Mouse (Mus musculus) erythroid progenitor cell, adult 5-6 weeks (primary cell): Measurements from ENCODE around the gene Rpl4. TPM values are rescaled to one million over a fixed set of nuclear protein-coding genes. Genes with fewer than 3 reads are reported as not detected.
A peak's percentile ranks its signal among the peaks of the same experiment; 100 is the strongest.
"Not testable (repeated sequence)": the region's sequence is repeated elsewhere in the genome, so short reads cannot be mapped to it uniquely, and the experiment has no call there.

Experiments used
- ATAC-seq: replicated peaks from 2 replicates; pipeline ENCODE4 v1.8.0; 2016; ENCODE audit warnings: moderate number of reproducible peaks, mild to moderate bottlenecking, moderate TSS enrichment, inconsistent platforms; ENCODE audit not compliant: poor library complexity, low FRiP score, severe bottlenecking
- total RNA-seq, 2 experiments: library from RNA; stranded (forward) in 1 of 2; stranded (reverse) in 1 of 2; fragments of 150-400 nt in 1 of 2; fragments of 186-747, 209-891 nt in 1 of 2; gene quantifications; 2 replicates each; pipeline versions ENCODE4 v1.2.3 to v1.2.4; 2015 to 2017; ENCODE audit warnings: low replicate concordance in 2 of 2

Rpl4 gene
- total RNA-seq (2015; ENCODE audit: low replicate concordance) (955 and 1,003 TPM in 2 replicates), total RNA-seq (2017; ENCODE audit: low replicate concordance) (556 and 679 TPM in 2 replicates)

DNA sequence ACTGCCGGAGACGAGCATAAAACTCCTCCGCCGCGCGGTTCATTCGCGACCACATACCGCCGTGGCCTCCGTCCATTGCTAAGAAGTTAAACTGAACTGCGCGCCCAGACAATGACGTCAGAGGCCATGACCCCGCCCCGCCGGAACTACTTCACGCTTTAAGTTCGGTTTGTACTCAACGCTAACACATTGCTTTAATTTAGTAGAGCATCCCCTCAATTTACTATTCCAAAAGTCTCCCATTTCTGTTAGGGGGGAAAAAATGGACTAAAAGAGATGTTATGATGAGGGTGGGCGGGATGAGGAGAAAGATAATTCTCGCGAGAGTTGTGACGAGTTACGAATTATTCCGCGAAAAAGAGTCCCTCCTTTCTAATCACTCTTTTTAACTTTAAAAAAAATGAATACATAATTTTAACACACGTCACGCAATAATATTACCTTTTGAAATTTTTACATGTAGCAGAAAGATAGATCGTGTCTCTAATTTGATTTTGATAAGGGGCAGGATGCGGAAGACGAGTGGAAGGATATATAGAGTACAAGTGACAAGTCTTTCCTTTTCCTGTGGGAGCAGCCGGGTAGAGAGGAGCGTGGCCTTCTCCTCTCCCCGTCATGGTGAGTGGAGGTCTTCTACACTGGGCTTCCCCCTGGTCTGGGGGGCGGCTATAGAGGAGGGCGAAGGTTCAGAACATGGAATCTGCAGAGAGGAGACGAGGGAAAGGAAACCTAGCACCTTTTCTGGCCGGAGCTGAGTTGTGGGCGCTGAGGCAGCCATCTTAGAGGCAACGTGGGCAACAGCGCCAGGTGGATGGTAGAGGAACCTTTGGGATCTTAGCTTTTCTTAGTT is at the start of gene Rpl4, which contains the start of gene Zwilch:
Gene Rpl4, plus strand, starts transcription at position 560 of the 850 bp plus-strand sequence.
Gene Zwilch, minus strand, starts transcription at position 289 of the 850 bp plus-strand sequence.
- ATAC-seq, result peak; percentile 90

DNA sequence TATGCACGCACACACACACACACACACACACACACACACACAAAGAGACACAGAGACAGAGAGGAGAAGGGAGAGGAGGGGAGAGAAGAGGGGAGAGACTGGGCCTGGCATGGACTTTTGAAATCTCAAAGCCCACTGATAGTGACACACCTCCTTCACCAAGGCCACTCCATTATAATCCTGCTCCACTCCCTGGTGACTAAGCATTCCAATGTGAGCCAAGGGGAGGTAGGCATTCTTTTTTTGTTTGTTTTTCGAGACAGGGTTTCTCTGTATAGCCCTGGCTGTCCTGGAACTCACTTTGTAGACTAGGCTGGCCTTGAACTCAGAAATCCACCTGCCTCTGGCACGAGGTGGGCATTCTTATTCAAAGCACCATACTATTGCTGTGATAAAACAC is 48.3 kb upstream of the Rpl4 start:
- not testable (repeated sequence) for ATAC-seq

DNA sequence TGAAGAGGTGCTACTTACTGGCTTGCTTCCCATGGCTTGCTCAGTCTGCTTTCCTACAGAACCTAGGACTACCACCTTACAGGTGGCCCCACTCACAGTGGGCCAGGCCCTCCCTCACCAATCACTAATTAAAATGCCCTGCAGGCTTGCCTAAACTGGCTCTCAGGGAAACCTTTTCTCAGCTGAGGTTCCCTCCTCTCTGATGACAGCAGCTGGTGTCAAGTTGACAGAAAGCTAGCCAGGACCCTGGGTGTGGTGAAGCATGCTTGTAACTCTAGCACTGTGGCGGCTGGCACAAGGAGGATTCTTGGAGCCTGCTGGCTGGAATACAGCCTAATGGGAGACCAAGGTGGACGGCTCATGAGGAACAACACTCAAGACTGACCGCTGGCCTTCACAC is 47.9 kb upstream of the Rpl4 start:
- no peak for ATAC-seq

DNA sequence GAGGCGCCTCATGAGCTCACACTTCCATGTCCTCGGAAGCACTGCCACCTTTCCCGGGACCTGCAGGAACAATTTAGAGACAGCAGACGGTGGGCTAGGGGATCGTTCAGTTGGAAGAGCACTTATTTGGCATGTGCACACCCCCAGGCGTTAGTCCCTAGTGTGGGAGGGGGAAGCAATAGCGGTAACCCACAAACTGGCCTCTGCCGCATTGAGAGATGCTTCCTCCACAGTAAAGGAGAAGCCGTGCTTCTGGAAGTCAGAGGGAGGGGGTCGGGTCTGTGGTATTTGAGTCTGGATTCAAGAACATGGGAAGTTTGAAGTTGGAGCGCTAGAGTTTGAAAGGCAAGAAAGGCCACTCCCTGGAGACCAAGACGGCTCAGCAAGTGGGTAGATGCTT is 47.1 kb upstream of the Rpl4 start:
- no peak for ATAC-seq

DNA sequence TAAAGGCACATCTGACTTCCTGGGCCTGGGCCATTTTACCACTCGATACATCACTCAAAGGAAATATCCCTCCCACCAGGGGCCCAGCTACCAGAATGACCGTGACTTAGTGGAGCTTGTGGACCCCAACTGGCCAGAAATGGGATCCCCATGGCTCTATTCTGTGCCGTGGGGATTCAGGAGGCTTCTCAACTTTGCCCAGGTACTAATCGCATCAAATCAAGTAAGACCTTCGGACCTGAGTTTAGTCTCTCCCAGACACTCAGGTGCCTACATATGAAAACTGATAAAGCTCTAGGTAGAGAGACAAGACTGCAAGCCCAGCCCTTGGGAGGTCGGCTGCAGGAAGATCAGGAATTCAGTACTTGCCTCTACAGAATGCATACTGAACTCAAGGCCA is 41.6 kb upstream of the Rpl4 start:
- ATAC-seq, result no peak

DNA sequence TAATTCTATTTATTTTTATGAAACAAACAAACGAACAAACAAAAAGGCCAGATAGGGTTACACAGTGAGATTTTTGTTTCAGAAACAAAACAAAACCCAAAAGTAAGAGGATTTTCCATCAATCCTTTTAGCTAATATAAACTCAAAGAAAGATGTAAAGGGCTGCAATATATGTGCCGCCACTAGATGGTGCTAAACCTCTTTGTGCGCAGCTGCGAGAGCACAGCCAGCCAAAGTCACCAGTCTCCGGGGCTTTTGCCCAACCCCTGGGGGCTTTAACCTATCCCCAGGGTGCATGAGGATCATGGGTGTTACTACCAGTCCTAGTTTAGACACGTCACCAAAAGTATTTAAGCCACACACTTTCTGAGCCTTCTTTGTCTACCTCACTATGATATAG is 34.3 kb upstream of the Rpl4 start:
- ATAC-seq, result not testable (repeated sequence)

DNA sequence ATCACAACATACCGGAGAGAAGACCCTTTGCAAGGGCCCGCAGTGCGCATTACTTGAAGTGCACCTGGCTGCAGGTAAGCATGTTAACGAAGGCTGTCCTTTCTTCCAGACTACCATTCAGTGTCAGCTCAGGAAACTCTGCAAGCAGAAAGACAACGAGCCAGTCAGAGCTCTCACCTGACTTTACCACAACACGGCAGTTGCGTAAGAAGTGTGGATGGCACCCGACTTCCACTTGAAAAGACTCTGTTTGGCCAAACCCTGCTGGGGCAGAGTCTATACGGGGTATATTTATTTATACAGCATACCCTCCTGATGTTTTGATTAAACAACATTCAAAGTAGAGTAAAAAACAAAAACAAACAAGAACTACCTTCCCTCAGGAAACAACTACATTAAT is 33.3 kb upstream of the Rpl4 start:
- ATAC-seq, result no peak

DNA sequence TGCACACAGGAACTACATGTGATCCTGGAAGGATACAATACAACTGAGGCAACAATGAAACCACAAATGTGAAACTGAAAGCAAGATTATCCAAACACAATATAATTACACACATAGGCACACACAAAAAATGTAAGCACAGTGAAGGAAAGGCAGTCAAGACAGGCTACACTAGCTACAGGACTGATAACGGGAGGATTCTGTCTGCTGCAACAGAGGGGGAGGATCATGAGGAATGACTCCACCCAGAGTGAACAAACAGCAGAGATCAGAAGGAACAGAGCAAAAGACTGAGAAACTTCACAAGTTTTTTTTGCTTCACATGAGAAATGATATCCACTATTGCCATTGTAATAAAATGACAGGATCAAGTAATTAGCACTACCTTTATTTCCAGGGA is 16.5 kb upstream of the Rpl4 start:
- peak; percentile 52 for ATAC-seq

DNA sequence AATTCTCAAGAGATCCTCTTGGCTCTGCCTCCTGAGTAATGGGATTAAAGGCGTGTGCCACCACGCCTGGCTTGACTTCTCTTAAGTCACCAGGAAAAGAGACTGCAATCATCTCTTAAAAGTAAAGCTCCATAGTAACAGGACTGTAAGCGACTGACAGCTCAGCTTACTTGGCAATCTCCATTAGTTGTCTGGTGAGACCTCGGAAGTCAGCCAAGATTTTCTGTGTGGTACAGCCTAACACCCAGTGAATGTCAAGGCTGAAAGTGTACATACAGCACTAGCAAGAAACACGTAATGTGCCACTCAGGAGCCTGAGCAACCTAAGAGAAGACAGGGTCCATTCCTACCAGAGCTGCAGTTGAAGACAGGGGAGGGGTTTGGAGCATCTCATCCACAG is 12.7 kb upstream of the Rpl4 start:
- ATAC-seq, result no peak

DNA sequence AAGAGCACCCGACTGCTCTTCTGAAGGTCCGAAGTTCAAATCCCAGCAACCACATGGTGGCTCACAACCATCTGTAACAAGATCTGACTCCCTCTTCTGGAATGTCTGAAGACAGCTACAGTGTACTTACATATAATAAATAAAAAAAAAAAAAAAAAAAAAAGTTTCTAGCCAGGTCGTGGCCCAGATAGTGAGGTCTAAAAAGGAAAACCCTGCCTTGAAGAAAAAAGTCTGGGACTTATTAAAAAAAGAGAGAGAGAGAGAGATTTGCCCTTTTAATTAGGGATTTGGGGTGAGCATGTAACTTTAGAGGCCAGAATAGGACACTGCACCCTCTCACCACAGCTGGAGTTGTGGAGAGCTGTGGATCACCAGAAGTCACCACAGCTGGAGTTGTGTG is 3.2 kb upstream of the Rpl4 start:
- not testable (repeated sequence) for ATAC-seq

DNA sequence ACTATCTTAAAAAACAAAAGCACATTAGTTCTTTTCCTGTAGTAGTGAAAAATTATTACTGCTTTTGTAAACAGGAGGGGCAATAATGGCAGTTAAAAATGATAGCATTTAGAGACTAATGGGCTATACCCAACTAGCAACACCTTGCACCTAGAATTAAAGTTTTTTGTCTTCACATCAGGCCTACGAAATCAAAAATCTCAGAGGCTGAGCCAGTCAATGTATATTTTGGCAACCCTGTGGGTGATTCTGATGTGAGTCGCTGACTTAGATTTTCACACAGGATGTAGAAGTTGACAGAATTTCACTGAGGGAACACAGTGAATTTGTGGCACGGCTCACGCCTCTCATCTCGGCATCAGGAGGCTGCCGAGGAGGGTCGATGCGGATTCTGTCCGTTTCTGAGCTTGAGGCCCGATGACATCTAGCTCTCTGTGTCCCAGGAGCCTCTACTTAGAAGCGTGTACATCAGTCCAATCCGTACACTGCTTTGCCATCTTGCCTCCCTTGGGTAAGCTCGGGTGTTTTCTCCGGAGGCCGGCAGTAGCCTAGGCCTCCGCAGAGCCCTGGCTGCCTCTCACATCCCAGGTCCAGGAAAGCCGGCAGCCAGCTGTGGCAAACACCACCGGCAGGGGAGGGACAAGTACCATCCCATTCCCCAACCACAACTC is 895 bp upstream of the Rpl4 start:
- peak; percentile 71 for ATAC-seq

DNA sequence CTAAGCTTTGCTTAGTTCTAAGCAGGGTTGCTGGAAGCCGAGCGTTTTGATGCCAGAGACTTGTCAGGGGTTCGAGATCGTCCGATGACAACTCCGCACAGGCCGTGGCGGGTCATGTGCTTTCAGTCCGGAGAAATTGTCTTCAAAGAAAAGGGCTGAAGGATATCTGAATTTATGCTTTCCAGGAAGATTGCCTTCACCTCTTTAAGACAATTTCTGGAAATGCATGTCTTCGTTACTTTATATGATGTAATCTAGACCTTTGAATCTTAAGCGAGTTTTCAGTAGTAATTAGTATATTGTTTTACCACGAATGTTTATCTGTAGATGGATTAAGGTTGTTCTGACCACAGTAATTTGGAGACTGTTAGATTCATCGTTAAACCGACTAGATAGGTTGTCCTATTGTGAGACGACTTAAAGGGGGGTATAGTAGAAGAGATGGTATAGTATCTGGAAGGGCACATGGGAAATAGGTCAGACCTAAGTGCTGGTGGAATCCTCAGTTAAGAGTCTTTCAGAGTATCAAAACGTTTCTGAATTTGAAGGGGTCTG is 568 bp downstream of the Rpl4 start:
- ATAC-seq, result no peak

DNA sequence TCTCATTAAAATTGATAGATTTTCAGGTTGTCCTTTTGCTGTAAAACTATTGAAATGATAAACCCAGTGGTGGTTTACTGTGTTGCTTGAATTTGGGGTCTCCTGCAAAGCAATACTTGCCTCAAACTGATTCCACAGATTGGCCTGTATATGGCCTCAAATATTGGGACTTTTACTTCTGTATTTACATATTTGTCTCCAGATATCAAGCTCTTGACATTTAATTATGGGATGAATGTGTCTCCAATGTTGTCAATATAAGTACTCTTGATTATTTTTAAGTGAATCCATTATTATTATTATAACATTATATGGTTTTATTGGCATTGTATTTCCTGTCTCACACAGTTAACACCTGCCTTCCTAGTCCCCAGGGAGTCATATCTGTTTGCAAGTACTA is 1.2 kb downstream of the Rpl4 start:
- no peak for ATAC-seq

DNA sequence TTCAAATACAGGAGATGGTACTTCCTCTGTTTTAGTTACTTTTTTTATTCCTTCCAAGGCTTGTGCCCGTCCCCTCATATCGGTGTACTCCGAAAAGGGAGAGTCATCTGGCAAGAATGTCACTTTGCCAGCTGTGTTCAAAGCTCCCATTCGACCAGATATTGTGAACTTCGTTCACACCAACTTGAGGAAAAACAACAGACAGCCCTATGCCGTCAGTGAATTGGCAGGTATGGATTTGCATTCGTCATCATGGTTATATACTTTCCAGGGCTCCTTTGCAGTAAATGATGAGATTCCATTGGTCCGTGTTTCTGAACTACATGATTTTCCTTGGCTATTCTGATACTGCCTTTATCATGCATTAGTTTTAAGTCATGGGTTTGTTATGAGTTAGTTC is 1.6 kb downstream of the Rpl4 start:
- no peak for ATAC-seq

DNA sequence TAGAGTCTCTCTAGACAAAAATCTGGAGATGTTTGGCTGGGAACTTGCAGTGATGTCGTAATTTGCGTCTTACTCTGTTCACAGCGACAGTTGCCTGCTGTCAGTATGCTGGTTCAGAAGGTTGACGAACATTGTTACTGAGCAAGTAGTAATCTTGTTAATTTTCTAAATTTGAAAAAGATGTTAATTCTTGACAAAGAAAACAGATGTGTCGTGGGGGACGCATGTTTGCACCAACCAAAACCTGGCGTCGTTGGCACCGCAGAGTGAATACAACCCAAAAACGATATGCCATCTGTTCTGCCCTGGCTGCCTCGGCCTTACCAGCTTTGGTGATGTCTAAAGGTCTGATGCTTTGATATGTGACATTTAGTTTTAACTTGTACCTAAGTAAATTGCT is 2.2 kb downstream of the Rpl4 start:
- no peak for ATAC-seq

DNA sequence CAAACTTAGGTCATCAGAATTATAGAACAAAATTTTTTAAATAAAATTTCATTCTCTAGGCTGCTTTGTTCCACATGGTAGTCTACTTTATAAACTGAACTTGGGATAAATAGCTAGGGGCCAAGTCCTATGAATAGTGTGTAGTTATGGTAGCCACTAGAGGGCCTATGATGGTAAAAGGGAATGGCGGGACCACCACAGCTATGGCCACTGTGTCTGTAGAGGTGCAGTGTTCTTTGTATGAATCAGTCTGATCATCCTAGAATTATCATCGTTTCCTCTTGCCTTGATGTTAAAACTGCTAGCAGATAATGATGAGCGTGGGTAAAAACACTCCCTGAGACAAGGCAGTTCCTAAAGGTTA is 5.4 kb downstream of the Rpl4 start:
- no peak for ATAC-seq

DNA sequence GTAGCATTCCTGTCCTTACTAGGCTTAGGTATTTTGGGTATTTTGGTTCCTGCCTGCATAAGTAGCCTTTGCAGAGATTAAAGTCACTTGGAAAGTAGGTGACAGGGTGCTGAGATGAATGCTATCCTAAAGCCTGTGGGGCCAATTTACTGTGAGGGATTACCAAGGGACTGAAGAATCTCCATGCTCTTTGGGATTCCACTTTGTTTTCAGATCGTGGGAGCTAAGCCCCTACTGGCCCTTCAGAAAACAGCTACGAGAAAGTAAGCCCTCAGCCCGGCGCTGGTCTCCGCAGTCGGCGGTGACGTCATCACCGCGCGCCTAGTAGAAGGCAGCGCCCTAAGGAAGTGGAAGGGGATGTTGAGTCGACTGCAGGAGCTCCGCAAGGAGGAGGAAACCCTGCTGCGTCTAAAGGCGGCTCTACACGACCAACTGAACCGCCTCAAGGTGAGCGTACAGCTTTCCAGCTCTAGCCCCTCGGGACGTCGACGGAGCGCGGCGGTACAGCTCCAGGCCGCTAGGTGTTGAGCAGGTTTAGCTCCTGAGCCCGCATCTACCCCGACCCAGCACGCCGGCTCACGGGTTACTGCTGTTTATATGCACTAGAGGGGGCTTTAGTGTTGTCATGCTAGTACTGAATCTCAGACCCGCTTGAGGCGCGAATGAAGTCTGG is 5.9 kb downstream of the Rpl4 start, which contains the start of gene Snapc5:
Gene Snapc5, plus strand, starts transcription at position 301 of the 673 bp plus-strand sequence.
- peak; percentile 95 for ATAC-seq

DNA sequence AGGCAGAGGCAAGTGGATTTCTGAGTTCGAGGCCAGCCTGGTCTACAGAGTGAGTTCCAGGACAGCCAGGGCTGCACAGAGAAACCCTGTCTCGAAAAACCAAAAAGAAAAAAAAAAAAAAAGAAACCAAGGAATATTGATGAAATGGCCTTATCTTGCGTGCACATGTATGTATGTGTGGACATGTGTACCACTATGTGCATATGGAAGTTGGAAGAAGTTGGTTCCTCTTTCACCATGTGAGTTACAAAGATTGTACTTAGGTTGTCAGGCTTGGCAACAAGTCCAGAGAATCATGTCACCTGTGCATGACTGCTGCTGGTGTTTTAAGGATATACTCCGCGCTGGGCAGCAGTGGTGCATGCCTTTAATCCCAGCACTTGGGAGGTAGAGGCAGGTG is 10.1 kb downstream of the Rpl4 start:
- ATAC-seq, result not testable (repeated sequence)

DNA sequence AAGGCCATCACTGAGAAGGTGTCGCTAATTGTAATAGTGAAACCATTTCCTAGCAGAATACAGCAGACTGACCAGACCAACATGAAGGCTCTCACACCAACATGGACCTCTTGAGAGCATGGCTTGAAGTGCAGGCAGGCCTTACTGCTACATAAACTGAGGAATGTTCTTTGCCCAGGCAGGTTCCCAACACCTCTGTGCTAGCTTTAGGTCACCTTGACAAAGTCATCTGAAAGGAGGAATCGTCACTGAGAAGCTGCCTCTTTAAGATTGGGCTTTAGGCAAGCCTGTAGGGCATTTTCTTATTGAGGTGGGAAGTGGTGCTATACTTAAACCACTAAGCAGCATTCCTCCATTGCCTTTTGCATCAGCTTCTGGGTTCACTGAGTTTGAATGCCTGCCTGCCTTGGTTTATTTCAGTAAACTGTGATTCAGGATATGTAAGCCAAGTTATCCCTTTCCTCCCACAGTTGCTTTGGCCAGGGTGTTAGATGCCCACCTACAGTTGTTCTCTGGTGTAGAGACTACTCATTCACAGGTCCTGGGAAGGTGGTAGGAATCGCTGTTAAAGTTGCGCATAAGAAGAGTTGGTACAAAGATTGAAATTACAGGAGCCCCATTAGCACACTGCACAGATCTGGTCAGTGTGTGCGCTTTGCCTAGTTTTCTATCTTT is 11.1 kb downstream of the Rpl4 start:
- ATAC-seq, result no peak

DNA sequence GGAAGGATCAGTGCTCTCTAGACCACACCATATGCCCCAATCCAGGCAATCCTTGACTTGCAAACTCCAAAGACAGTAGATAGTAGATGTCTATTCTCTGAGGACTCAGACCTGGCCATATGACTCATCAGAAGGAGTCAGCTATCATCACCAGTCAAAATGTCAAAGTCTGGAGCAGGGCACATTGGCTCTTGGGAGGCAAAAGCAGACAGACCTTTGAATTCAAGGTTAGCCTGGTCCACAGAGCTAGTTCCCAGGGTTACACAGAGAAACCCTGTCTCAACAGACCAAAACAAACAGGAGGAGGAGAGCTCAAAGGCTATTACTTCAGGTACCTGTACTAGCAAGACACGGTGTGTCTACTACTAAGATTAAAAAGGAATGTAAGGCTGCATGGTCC is 20.7 kb downstream of the Rpl4 start:
- no peak for ATAC-seq
